Mouse (Mus musculus) kidney, embryonic 14.5 days (tissue): ENCODE measurements around the gene Cnnm3. TPM values are rescaled to one million over a fixed set of nuclear protein-coding genes. Genes with fewer than 3 reads are reported as not detected.

Experiments used
- ATAC-seq: fragments of 200-750 bp; cut with Nextera tagmentation; 2 replicates; pipeline ENCODE4 v1.8.0; 2017; ENCODE audit warnings: moderate number of reproducible peaks, mild to moderate bottlenecking, moderate TSS enrichment, moderate library complexity; ENCODE audit not compliant: low FRiP score, low TSS enrichment
- H3K27ac ChIP-seq: fragments of 300-500 bp; sonication (generic); 2 replicates; pipeline ENCODE4 v1.5.1; 2014; ENCODE audit warnings: low read depth, mild to moderate bottlenecking, low read length, moderate library complexity, mixed read lengths
- H3K27me3 ChIP-seq: fragments of 300-500 bp; sonication (generic); 2 replicates; pipeline ENCODE4 v1.6.1; 2014; ENCODE audit warnings: mild to moderate bottlenecking, low read length; ENCODE audit not compliant: control insufficient read depth, insufficient read depth
- H3K36me3 ChIP-seq: fragments of 300-500 bp; sonication (generic); 2 replicates; pipeline ENCODE4 v1.6.1; 2014; ENCODE audit warnings: low read length, mixed read lengths; ENCODE audit not compliant: control insufficient read depth, insufficient read depth
- H3K4me1 ChIP-seq: fragments of 300-500 bp; sonication (generic); 2 replicates; pipeline ENCODE4 v1.6.1; 2014; ENCODE audit warnings: low read length, mixed read lengths; ENCODE audit not compliant: control insufficient read depth, insufficient read depth
- H3K4me2 ChIP-seq: fragments of 300-500 bp; sonication (generic); replicated peaks from 2 replicates; pipeline ENCODE4 v1.6.1; 2014; ENCODE audit warnings: low read depth, mild to moderate bottlenecking, low read length
- H3K4me3 ChIP-seq: fragments of 300-500 bp; sonication (generic); 2 replicates; pipeline ENCODE4 v1.5.1; 2014; ENCODE audit warnings: mild to moderate bottlenecking, low read length
- H3K9ac ChIP-seq: fragments of 300-500 bp; sonication (generic); 2 replicates; pipeline ENCODE4 v1.6.1; 2014; ENCODE audit warnings: low read depth, mild to moderate bottlenecking, low read length, moderate library complexity
- H3K9me3 ChIP-seq: fragments of 300-500 bp; sonication (generic); 2 replicates; pipeline ENCODE4 v1.6.1; 2016; ENCODE audit warnings: low read length; ENCODE audit not compliant: control insufficient read depth
- WGBS: fragments of 180-500 bp; shearing (Covaris S2); extraction: QIAGEN DNeasy Blood & Tissue Kit; methylation state at CpG from one replicate; pipeline ENCODE4 v1.1.7; 2014; 5-methylcytosine and 5-hydroxymethylcytosine counted together
- polyA plus RNA-seq: library from polyadenylated mRNA; unstranded; fragments of >200 nt; fragmentation: Nextera tagmentation; extraction: Ambion mirVana; gene quantifications from 2 replicates; pipeline ENCODE4 v1.2.1, GENCODE M21; 2014

Gene Cnnm3
- polyA plus RNA-seq, 1 experiment from 2014 or later = 7.5 TPM

GRCm38 (mm10) chr1:36529274-36529673 lies 17.6 kb downstream of the Cnnm3 start:
- ATAC-seq = no peak
- Histone ChIP-seq H3K4me3 (no peak overlapping the region), H3K27ac (no peak overlapping the region), H3K27me3 (no peaks in the 10 kb centered on the region), H3K4me2 (no peak overlapping the region), H3K4me1 (no peaks in the 10 kb centered on the region), H3K9me3 (no peaks in the 10 kb centered on the region), H3K36me3 (peaks cover 30% of the 10 kb centered on the region), H3K9ac (no peak overlapping the region)
- WGBS = 81% methylated on average over 4 of the region's 4 CpGs

GRCm38 (mm10) chr1:36529875-36530274 lies 18.2 kb downstream of the Cnnm3 start:
- 96% methylated on average over 4 of the region's 4 CpGs for WGBS
- no peaks in the 10 kb centered on the region for H3K27me3 ChIP-seq
- H3K36me3 ChIP-seq = peaks cover 24% of the 10 kb centered on the region
- H3K9ac ChIP-seq = no peak overlapping the region
- ATAC-seq = no peak
- H3K4me3 ChIP-seq = no peak overlapping the region
- no peak overlapping the region for H3K4me2 ChIP-seq
- H3K9me3 ChIP-seq = no peaks in the 10 kb centered on the region
- H3K4me1 ChIP-seq = no peaks in the 10 kb centered on the region
- H3K27ac ChIP-seq = no peak overlapping the region

- H3K9me3 ChIP-seq = no peaks in the 10 kb centered on the region
- no peak for ATAC-seq
Observed at GRCm38 (mm10) chr1:36530485-36530884, 18.8 kb downstream of the Cnnm3 start.

GRCm38 (mm10) chr1:36530962-36531361 lies 19.3 kb downstream of the Cnnm3 start:
- no peak for ATAC-seq
- WGBS = 96% methylated on average over 7 of the region's 7 CpGs
- no peaks in the 10 kb centered on the region for H3K27me3 ChIP-seq
- H3K9me3 ChIP-seq = no peaks in the 10 kb centered on the region
- no peaks in the 10 kb centered on the region for H3K4me1 ChIP-seq
- peaks cover 15% of the 10 kb centered on the region for H3K36me3 ChIP-seq
- no peak overlapping the region for H3K4me2 ChIP-seq
- H3K4me3 ChIP-seq = no peak overlapping the region
- no peak overlapping the region for H3K27ac ChIP-seq
- H3K9ac ChIP-seq = no peak overlapping the region

More at GRCm38 (mm10) chr1:36530485-36530884, 18.8 kb downstream of the Cnnm3 start:
- Histone ChIP-seq H3K27me3 (no peaks in the 10 kb centered on the region), H3K4me2 (no peak overlapping the region), H3K4me3 (no peak overlapping the region), H3K27ac (no peak overlapping the region), H3K4me1 (no peaks in the 10 kb centered on the region), H3K36me3 (peaks cover 19% of the 10 kb centered on the region), H3K9ac (no peak overlapping the region)
- WGBS = 78% methylated on average over 8 of the region's 8 CpGs

- no peaks in the 10 kb centered on the region for H3K4me1 ChIP-seq
- no peak overlapping the region for H3K27ac ChIP-seq
- H3K4me3 ChIP-seq = no peak overlapping the region
- H3K27me3 ChIP-seq = no peaks in the 10 kb centered on the region
- H3K9me3 ChIP-seq = no peaks in the 10 kb centered on the region
- peaks cover 10% of the 10 kb centered on the region for H3K36me3 ChIP-seq
- H3K9ac ChIP-seq = no peak overlapping the region
- ATAC-seq = no peak
- H3K4me2 ChIP-seq = no peak overlapping the region
- WGBS = 88% methylated on average over 12 of the region's 12 CpGs
Observed at GRCm38 (mm10) chr1:36531461-36531860, 19.8 kb downstream of the Cnnm3 start.

- ATAC-seq = no peak
- Histone ChIP-seq H3K9me3 (no peaks in the 10 kb centered on the region), H3K4me3 (no peak overlapping the region), H3K27ac (no peak overlapping the region), H3K4me1 (no peaks in the 10 kb centered on the region), H3K27me3 (no peaks in the 10 kb centered on the region), H3K9ac (no peak overlapping the region), H3K4me2 (no peak overlapping the region), H3K36me3 (peaks cover 17% of the 10 kb centered on the region)
- 78% methylated on average over 6 of the region's 6 CpGs for WGBS
Observed at GRCm38 (mm10) chr1:36533546-36533945, 21.9 kb downstream of the Cnnm3 start.

GRCm38 (mm10) chr1:36534595-36535058 lies 23.0 kb downstream of the Cnnm3 start:
- peaks cover 27% of the 10 kb centered on the region for H3K36me3 ChIP-seq
- H3K4me1 ChIP-seq = no peaks in the 10 kb centered on the region
- 0 out of 2 replicates have a peak, but pooled peaks have one; percentile 12 for ATAC-seq
- whole genome bisulfite sequencing = 70% methylated on average over 6 of the region's 6 CpGs
- no peak overlapping the region for H3K9ac ChIP-seq
- no peaks in the 10 kb centered on the region for H3K27me3 ChIP-seq
- H3K4me2 ChIP-seq = no peak overlapping the region
- H3K27ac ChIP-seq = no peak overlapping the region
- H3K4me3 ChIP-seq = no peak overlapping the region
- H3K9me3 ChIP-seq = no peaks in the 10 kb centered on the region

- H3K9ac ChIP-seq = no peak overlapping the region
- no peak overlapping the region for H3K27ac ChIP-seq
- peaks cover 38% of the 10 kb centered on the region for H3K36me3 ChIP-seq
- no peaks in the 10 kb centered on the region for H3K27me3 ChIP-seq
- 81% methylated on average over 11 of the region's 11 CpGs for WGBS
- H3K4me2 ChIP-seq = no peak overlapping the region
- H3K4me1 ChIP-seq = no peaks in the 10 kb centered on the region
- no peak for ATAC-seq
- H3K4me3 ChIP-seq = no peak overlapping the region
- H3K9me3 ChIP-seq = no peaks in the 10 kb centered on the region
Observed at GRCm38 (mm10) chr1:36535477-36536396, 24.1 kb downstream of the Cnnm3 start.

GRCm38 (mm10) chr1:36536397-36536728 lies 24.7 kb downstream of the Cnnm3 start:
- Histone ChIP-seq H3K9ac (no peak overlapping the region), H3K9me3 (no peaks in the 10 kb centered on the region), H3K27ac (no peak overlapping the region), H3K36me3 (peaks cover 39% of the 10 kb centered on the region), H3K4me3 (no peak overlapping the region), H3K27me3 (no peaks in the 10 kb centered on the region), H3K4me2 (no peak overlapping the region), H3K4me1 (no peaks in the 10 kb centered on the region)
- 71% methylated on average over 8 of the region's 8 CpGs for WGBS
- no peak for ATAC-seq
